Mouse (Mus musculus): Measurements from ENCODE around the gene Olfr71.

Olfr71 gene

DNA sequence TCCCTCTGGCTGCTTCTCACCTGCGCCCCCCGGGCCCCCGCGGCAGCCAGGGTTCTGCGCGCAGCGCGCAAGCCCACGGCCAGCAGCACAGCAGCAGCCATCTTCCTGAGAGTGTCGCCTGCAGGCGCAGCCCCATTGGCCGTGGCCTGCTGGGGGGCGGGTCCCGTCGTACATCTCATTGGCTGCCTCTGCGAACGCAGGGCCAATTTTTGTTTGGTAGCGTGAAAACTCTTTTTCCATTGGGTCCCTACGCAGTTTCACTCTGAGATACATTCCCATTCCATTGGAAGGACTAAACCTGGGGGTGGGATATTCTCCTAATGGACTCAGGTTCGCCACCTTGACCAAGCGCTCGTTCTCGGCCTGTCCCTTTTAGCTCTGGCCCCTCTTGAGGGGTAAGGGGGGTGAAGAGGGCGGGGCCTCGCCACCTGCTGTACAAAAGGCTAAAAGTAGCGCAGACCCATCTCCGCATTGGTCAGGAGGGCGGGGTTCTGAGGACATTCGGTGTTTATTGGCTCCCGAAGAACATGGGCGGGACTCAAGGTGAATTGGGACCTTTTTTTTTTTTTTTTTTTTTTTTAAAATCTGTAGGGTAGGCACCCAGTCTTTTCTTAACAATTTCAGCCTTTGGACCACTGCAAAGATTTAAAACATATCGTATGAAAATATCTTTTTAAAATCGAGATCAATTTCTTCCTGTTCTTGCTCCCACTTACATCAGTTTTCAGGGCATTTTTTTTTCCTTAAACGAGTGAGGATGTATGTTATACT lies 53.5 kb downstream of the Olfr71 start, which contains the start of gene Hint2:
TSS of gene Hint2 (minus strand) at position 128 of the 771 bp plus-strand sequence.
- peak; percentile 92 for DNase-seq (ENCODE audit: low spot score)

DNA sequence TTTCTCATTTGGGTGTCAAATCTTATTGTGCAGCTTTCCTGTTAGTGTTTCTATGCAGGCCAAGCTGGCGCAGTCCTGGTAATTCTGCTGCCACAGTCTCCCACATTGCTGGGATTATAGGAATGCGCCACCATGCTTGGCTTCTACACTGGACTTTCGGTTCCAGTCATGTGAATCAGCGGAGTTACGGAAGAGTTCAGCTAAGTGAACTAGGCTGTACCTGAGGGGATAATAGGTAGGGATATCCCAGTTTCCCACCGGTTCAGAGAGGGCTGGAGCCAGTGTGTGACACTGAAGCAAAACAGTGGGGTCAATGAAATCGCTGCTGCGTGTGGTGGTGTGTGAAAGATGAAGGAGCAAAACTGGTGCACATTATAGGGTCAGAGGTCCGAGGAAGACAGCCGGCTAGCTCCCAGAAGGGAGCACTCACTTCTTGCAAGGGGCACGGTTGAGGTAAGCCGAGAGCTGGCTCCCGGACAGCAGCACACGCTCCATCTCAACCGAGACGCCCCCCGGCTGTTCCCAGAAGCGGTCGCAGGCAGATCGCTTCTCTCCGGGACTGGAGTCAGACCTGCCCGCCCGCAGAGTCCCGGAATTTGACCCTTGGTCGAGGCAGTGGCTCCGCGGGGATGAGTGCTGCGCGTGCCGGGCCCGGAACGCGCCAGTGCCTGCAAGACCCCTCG lies 54.3 kb downstream of the Olfr71 start:
- DNase-seq (ENCODE audit: low spot score) = no peak

All from ovary, postnatal 36 days (tissue).